ENCODE assay signal across 13 mouse cellular contexts in the genomic region with DNA sequence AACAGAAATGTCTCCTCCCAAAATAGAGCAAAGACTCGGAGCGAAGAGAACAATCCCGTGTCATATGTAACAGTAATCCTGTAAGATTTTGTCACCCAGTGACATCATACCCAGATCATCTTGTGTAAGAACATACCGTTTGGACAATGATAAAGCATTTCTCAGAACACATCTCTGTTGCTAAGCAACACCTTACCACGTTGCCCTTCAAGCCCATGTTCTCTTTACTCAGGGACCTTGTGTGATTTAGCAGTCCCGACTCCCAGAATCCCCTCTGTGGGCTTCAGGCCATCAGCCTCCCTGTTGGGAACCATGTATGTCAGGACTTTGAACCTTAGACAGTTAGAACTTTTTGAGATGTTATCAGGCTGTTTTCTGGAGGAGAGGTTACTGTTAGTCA.
"Had no signal": no experiment of that assay in that cellular context is flagged by ENCODE, and none has a peak within 500 bp of the region (broad histone marks: within the 10 kb centered on the region; RNA-seq: fewer than 3 reads in every experiment).

No protein-coding gene starts in this region.

- DNase-seq: kidney, adult 18-20 months; kidney, adult 9 months; kidney, postnatal 14 days; kidney, postnatal 4 days; left cerebral cortex, postnatal 4 days; lung, adult 2 months; lung, postnatal 14 days; lung, postnatal 4 days; right cerebral cortex, adult 18-20 months; right cerebral cortex, postnatal 14 days; right cerebral cortex, postnatal 4 days; thymus, adult 18-20 months; thymus, postnatal 36 days had no signal
